Mouse (Mus musculus): ENCODE results near the gene Srsf2.

DNA sequence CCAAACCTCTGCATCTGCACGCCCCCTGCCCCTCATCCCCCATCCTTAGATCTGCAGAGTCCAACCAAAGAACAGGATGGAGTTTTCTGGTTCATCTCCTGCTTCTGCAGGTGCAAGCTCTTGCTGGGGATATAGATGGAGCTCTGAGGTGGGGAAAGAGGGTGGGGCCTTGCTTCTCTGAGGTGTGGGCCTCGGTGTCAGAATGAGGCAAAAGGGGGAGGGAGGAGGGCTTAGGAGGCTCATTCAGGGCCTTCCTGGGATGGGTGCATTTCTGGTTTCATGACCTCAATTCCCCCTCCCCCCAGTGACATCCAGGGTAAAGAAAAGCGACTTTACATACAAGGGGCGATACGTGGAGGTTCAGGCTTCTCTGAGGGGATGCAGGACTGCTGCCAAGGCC is 34.2 kb upstream of the Srsf2 start:
- no peak for TF ChIP-seq CTCF (IDR thresholded peaks at IDR 0.05; ENCODE audit: extremely low read depth, insufficient read depth, low read length)
- no peak for TF ChIP-seq POLR2A (IDR thresholded peaks at IDR 0.05; ENCODE audit: extremely low read depth, insufficient read depth, low read length)

All from cortical plate, adult 2 months (tissue).